Mouse (Mus musculus) fibroblast of lung, adult 2 months (primary cell): Measurements from ENCODE around the gene Zfp735.

Source experiments
- DNase-seq: peaks from one replicate; pipeline ENCODE4 v3.0.0-alpha.2; 2011; ENCODE audit warnings: low read depth

Zfp735 gene

GRCm38 (mm10) chr11:73688478-73688877 is at the start of gene Zfp735:
Gene Zfp735 (plus strand): TSS chr11:73688778.
- no peak for DNase-seq

GRCm38 (mm10) chr11:73759115-73759514 is 70.5 kb downstream of the Zfp735 start:
- no peak for DNase-seq
